Mouse (Mus musculus) stomach, postnatal 0 days (tissue): ENCODE data around the gene Gm28551. TPM values are rescaled to one million over a fixed set of nuclear protein-coding genes. Genes with fewer than 3 reads are reported as not detected.
"Not testable (repeated sequence)": the region's sequence is repeated elsewhere in the genome, so short reads cannot be mapped to it uniquely, and the experiment has no call there.

Source experiments
- ATAC-seq: fragments of 200-750 bp; cut with Nextera tagmentation; 2 replicates; pipeline ENCODE4 v1.8.0; 2017; ENCODE audit not compliant: low FRiP score, low TSS enrichment
- DNase-seq: peaks from one replicate; pipeline ENCODE4 v3.0.0-alpha.2; 2016; ENCODE audit warnings: low spot score
- H3K27ac ChIP-seq: fragments of 300-500 bp; sonication (generic); replicated peaks from 2 replicates; pipeline ENCODE4 v1.5.1; 2014; ENCODE audit warnings: mild to moderate bottlenecking, control low read depth
- H3K27me3 ChIP-seq: fragments of 300-500 bp; sonication (generic); 2 replicates; pipeline ENCODE4 v1.6.1; 2014; ENCODE audit warnings: low read length; ENCODE audit not compliant: control insufficient read depth, insufficient read depth
- H3K36me3 ChIP-seq: fragments of 300-500 bp; sonication (generic); 2 replicates; pipeline ENCODE4 v1.6.1; 2014; ENCODE audit warnings: low read length, mixed read lengths; ENCODE audit not compliant: control insufficient read depth, insufficient read depth
- H3K4me1 ChIP-seq: fragments of 300-500 bp; sonication (generic); replicated peaks from 2 replicates; pipeline ENCODE4 v1.6.1; 2014; ENCODE audit warnings: antibody characterized with exemption; ENCODE audit not compliant: control insufficient read depth, insufficient read depth
- H3K4me2 ChIP-seq: fragments of 300-500 bp; sonication (generic); replicated peaks from 2 replicates; pipeline ENCODE4 v1.6.1; 2014; ENCODE audit warnings: low read depth, mild to moderate bottlenecking, control low read depth, moderate library complexity
- H3K4me3 ChIP-seq: fragments of 300-500 bp; sonication (generic); 2 replicates; pipeline ENCODE4 v1.5.1; 2014; ENCODE audit warnings: low read depth, low read length, control low read depth
- H3K9ac ChIP-seq: fragments of 300-500 bp; sonication (generic); 2 replicates; pipeline ENCODE4 v1.6.1; 2014; ENCODE audit warnings: mild to moderate bottlenecking, low read length, control low read depth, mixed read lengths
- H3K9me3 ChIP-seq: fragments of 300-500 bp; sonication (generic); 2 replicates; pipeline ENCODE4 v1.6.1; 2016; ENCODE audit warnings: low read length; ENCODE audit not compliant: control insufficient read depth
- CTCF ChIP-seq: IDR thresholded peaks from 2 replicates; pipeline ENCODE4 v1.5.1; 2016; ENCODE audit warnings: antibody characterized with exemption, low read depth, mild to moderate bottlenecking, moderate library complexity
- EP300 ChIP-seq: optimal IDR thresholded peaks from 2 replicates; pipeline ENCODE3; 2016; ENCODE audit warnings: antibody characterized with exemption
- WGBS: fragments of 180-500 bp; shearing (Covaris S2); extraction: QIAGEN DNeasy Blood & Tissue Kit; methylation state at CpG from one replicate; pipeline ENCODE4 v1.1.7; 2014; 5-methylcytosine and 5-hydroxymethylcytosine counted together
- polyA plus RNA-seq: library from polyadenylated mRNA; unstranded; fragments of >200 nt; fragmentation: Nextera tagmentation; extraction: Ambion mirVana; gene quantifications from 2 replicates; pipeline ENCODE4 v1.2.1, GENCODE M21; 2015

Gm28551 gene
- polyA plus RNA-seq, 1 experiment from 2014 or later, result 0.27 TPM

DNA sequence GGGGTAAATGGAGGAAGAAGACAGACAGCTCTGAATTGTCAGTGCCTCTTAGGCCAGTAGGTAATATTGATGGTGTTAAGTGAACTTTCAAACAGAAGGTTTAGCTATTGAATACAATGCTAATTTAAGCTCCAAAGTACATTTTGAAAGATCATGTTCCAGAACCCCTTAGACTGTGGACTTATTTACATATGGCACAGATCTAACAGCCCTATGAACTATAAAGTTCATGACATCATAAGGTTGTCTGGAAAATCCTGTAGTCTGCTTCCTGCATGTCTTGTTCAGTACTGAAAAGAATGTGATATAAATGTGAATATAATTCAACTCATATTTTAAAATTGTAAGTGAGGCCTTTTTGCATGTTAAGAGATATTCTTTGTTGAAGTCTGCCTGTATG, 6.5 kb upstream of the Gm28551 start:
- H3K27ac ChIP-seq, result no peak overlapping the region
- no peak overlapping the region for H3K4me2 ChIP-seq
- no peak for DNase-seq
- H3K27me3 ChIP-seq, result no peaks in the 10 kb centered on the region
- no peak overlapping the region for H3K9ac ChIP-seq
- no peak for ATAC-seq
- H3K4me3 ChIP-seq, result no peak overlapping the region
- no peaks in the 10 kb centered on the region for H3K36me3 ChIP-seq
- no peaks in the 10 kb centered on the region for H3K4me1 ChIP-seq
- no peaks in the 10 kb centered on the region for H3K9me3 ChIP-seq
- TF ChIP-seq EP300 (no peak), CTCF (no peak)

GRCm38 (mm10) chr1:53341071-53341470, 11.4 kb downstream of the Gm28551 start:
- Histone ChIP-seq H3K4me3 (no peak overlapping the region), H3K27me3 (no peaks in the 10 kb centered on the region), H3K9me3 (no peaks in the 10 kb centered on the region), H3K4me2 (no peak overlapping the region), H3K9ac (no peak overlapping the region), H3K27ac (no peak overlapping the region), H3K4me1 (no peaks in the 10 kb centered on the region), H3K36me3 (0 out of 2 replicates have a peak, but pooled peaks cover 2% of the 10 kb centered on the region)
- ATAC-seq (no peak), DNase-seq (no peak)
- TF ChIP-seq CTCF (no peak), EP300 (no peak)
- WGBS, result 98% methylated on average over 2 of the region's 2 CpGs

GRCm38 (mm10) chr1:53337403-53337802, 15.1 kb downstream of the Gm28551 start:
- not testable (repeated sequence) for H3K4me1 ChIP-seq, ATAC-seq, H3K4me2 ChIP-seq, H3K9ac ChIP-seq, DNase-seq, H3K4me3 ChIP-seq, H3K27ac ChIP-seq, H3K36me3 ChIP-seq, H3K9me3 ChIP-seq, H3K27me3 ChIP-seq
- WGBS, result 65% methylated on average over 2 of the region's 2 CpGs

DNA sequence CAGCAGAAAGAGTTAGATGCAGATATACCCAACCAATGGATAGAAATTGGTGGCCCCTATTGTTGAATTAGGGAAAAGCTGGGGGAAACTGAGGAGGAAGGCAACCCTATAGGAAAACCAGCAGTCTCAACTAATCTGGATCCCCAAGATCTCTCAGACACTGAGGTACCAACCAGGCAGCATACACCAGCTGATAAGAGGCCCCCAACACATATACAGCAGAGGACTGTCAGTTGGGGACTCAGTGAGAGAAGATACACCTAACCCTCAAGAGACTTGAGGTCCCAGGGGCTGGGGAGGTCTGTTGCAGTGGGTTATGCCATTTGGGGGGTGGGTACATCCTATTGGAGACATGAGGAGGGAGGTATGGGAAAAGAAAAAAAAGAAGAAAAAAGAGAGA, 17.0 kb downstream of the Gm28551 start:
- no peaks in the 10 kb centered on the region for H3K36me3 ChIP-seq
- H3K9me3 ChIP-seq, result no peaks in the 10 kb centered on the region
- no peak overlapping the region for H3K4me3 ChIP-seq
- H3K27ac ChIP-seq, result no peak overlapping the region
- no peak for TF ChIP-seq CTCF
- TF ChIP-seq EP300, result no peak
- no peak for DNase-seq
- no peak for ATAC-seq
- no peak overlapping the region for H3K4me2 ChIP-seq
- no peak overlapping the region for H3K9ac ChIP-seq
- H3K27me3 ChIP-seq, result no peaks in the 10 kb centered on the region
- no peaks in the 10 kb centered on the region for H3K4me1 ChIP-seq

GRCm38 (mm10) chr1:53333527-53333926, 18.9 kb downstream of the Gm28551 start:
- not testable (repeated sequence) for H3K9ac ChIP-seq, DNase-seq, H3K4me3 ChIP-seq, H3K4me2 ChIP-seq, H3K9me3 ChIP-seq, H3K36me3 ChIP-seq, H3K4me1 ChIP-seq, H3K27ac ChIP-seq, ATAC-seq, H3K27me3 ChIP-seq
- 50% methylated on average over 5 of the region's 5 CpGs for WGBS

DNA sequence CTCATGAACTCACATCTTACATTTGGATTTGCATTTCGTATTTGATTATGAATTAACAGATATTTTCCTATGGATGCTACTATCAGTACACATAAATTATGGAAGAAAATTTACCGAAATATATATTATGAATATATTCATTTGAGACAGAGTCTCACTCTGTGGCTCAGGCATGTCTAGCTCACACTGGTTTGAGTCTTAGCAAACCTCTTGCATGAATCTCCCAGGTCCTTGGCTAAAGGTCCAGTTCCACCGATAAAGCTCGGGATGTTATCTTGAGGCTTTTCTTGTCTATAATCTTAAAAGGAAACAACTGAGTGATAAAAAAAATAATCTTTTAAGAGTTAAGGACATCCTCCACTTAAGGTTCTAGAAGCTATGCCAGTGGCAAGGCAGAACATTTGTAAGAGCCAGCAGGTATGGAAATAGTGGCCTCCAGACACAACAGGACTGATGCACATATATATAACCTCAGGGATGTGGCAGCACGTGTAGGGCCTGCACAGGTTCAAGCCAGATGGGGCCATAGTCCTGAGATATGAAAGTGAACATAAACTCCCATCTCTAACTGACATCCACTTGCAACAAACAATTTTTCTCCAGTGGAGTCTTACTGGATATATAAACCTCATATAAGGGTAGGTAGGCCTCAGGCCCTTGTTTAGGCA, 27.5 kb downstream of the Gm28551 start:
- H3K4me3 ChIP-seq, result no peak overlapping the region
- ATAC-seq (no peak), DNase-seq (no peak)
- no peaks in the 10 kb centered on the region for H3K4me1 ChIP-seq
- TF ChIP-seq CTCF, result no peak
- TF ChIP-seq EP300, result no peak
- no peak overlapping the region for H3K9ac ChIP-seq
- no peak overlapping the region for H3K27ac ChIP-seq
- 91% methylated on average over 5 of the region's 5 CpGs for WGBS
- no peaks in the 10 kb centered on the region for H3K9me3 ChIP-seq
- no peaks in the 10 kb centered on the region for H3K36me3 ChIP-seq
- no peaks in the 10 kb centered on the region for H3K27me3 ChIP-seq
- no peak overlapping the region for H3K4me2 ChIP-seq
